Mouse (Mus musculus): Measurements from ENCODE around the gene Plpp7. TPM values are rescaled to one million over a fixed set of nuclear protein-coding genes. Genes with fewer than 3 reads are reported as not detected.

Plpp7 gene
- polyA plus RNA-seq, 1 experiment, result 1.8 TPM

DNA sequence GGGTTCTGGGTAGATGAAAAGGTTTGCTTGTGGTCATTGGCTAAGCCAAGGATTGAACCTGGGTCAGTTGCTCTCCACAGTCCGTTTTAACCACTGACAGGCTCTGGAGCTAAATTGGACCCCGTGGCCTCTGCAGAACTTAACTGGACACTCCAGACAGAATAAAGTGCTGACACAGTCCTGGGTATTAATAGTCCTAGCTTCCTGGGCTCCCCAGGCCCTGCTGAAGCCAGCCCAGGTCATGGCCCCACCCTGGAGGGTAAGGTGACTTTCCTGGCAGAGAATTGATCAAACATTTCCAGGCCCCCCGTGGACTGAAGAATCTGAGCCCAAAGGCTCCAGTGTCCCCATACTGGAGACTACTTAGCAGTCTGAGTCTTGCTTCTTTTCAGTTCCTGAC is 3.4 kb upstream of the Plpp7 start:
- WGBS, result 58% methylated on average over 3 of the region's 3 CpGs
- DNase-seq (ENCODE audit: low read depth, low spot score), result no peak

DNA sequence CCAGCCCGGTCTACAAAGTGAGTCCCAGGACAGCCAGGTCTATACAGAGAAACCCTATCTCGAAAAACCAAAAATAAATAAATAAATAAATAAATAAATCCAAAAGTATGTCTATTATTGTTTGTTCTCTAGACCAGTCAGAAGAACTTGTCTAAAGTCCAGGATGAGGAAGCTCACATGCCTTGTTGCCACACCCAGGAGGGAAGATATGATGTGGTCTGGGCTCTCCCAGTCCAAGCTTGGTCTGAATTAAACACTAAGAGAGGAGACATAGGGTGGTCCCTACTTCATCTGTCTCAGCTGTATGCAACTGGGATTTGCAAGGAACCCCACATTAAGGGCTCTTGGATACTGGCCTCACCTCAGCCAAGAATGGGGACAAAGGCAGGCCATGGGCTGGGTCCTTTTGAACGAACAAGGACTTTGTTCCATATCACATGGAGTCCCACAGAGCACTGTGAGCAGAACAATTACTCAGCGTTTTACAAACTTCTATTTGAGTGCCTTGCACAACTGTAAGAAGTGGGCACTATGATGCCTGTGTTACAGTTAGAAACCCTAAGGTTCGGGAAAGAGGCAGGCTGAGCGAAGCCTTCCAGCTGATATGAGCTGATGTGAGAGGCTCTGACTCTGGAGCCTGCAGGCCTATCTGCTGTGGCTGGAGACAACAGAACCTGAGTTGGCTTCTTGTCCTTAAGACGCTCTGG is 1.2 kb upstream of the Plpp7 start:
- 67% methylated on average over 7 of the region's 7 CpGs for WGBS
- no peak for DNase-seq (ENCODE audit: low read depth, low spot score)

DNA sequence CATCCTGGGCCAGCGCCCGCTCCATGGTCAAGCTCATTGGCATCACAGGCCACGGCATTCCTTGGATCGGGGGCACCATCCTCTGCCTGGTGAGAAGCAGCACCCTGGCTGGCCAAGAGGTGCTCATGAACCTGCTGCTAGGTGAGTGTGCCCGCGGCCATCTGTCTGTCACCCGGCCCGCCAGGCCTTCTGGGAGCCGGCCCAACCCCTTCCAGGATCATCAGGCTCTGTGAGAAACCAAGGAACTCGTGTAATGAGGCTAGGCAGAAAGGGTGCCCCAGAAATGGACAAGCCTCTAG is 743 bp downstream of the Plpp7 start:
- WGBS, result 81% methylated on average over 10 of the region's 10 CpGs
- DNase-seq (ENCODE audit: low read depth, low spot score), result no peak

DNA sequence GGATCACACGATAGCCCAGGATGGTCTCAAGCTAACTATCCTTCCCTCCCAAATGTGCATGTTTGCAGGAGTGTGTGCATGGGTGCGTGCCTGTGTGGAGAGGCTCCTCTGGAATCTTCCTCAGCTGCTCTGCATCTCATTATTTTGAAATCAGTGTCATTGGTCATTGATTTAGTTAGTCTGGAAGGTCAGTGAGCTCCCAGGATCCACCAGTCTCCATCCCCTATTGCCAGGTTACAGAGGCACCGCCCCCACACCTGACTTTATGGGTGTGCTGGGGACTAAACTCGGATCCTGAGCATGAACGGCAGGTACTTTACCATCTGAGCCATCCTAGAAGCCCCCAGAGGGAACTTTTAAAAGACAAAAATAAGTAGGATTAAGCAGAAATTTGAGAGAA is 7.6 kb downstream of the Plpp7 start:
- 44% methylated on average over 5 of the region's 5 CpGs for WGBS
- no peak for DNase-seq (ENCODE audit: low read depth, low spot score)

DNA sequence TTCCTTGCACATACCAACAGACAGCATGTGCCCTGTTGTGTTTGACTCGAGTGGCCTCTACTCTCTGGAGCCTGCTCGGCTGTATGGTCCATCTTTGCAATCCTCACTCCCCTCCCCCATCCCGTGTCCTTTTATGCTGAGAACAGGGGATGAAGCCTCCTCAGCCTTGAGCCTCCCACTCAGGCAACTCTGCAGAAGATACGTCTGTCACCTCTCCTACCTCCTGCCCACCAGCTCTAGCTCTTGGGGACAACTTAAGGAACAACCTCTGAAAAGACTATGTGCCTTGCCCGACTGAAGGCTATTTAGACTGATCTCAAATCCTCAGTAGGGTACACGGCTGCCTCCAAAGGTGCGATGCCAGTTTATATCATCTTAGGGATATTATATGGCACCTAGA is 8.2 kb downstream of the Plpp7 start:
- WGBS, result 75% methylated on average over 7 of the region's 7 CpGs
- DNase-seq (ENCODE audit: low read depth, low spot score), result no peak

DNA sequence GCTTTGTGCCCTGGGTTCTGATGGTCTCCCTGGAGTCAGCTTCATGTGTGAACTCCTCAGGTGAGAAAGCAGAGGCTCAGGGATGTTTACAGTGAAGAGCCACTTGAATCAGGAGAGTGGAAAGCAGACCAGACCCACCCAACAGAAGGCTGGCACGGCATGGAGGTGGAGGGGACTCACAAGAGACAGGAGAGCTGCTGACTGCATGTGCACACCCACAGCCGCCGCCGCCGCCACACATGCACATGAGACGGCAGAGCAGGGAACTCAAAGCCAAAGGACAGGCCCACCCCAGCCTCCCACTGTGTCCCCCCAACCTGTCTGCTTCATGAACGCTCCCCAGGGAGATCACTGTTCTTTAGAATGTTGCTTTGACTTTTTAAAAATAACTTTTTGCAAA is 8.8 kb downstream of the Plpp7 start:
- 79% methylated on average over 7 of the region's 7 CpGs for WGBS
- DNase-seq (ENCODE audit: low read depth, low spot score), result no peak

DNA sequence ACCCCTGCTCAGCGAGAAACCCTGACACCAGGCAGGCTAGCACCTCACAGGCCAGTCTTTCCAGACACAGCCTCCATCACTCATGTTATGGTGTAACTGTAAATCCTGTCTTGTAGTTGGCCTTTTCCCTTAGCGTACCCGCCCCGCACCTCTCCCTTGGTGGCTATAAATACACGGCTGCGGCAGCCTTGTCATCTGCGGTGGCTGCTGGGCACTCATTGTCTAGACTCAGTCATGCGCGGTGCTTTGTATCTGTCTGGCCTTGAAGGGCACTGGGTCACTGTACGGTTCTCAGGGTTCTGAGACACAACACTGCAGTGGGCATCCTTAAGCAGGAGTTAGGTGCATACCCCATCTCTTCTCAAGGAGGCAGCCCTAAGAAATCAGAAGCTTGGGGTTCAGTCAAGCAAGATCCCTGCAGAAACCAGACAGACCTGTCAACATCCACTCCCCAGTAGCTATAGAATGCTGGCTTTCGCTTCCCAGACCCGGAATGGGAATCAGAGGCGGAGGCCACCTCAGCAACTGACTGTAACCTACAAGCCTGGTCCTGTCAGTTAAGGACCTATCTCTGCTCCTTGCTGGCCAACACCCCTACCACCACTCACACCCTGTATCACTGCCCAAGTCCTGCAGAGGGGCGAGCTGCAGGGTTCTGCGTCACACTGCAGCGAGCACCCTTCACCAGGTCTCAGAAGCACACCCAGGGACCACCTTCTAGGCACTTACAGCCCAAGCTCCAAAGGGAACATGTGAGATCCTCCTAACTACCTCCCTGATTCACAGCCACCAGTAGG is 10.0 kb downstream of the Plpp7 start:
- DNase-seq (ENCODE audit: low read depth, low spot score), result no peak
- WGBS, result 75% methylated on average over 16 of the region's 16 CpGs

DNA sequence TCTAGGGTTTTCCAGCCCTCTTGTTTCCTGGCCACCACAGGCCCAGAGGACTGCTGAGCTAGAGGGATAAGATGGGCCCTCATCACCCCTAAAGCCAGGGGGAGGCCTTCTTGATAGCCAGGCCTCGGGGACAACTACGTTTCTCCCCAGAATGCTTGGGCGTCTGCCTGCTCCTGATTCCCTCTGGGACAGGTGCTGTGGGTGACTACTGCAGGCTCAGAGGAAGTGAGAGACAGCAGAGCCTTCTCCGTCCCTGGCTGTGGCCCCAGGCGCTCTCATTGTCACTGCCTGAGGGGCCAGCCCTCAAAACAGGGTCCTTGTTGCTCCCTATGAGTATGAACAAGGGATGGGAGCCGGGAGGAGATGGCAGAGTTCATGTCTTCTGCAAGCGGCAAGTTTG is 10.6 kb downstream of the Plpp7 start:
- DNase-seq (ENCODE audit: low read depth, low spot score), result no peak
- 86% methylated on average over 7 of the region's 7 CpGs for WGBS

DNA sequence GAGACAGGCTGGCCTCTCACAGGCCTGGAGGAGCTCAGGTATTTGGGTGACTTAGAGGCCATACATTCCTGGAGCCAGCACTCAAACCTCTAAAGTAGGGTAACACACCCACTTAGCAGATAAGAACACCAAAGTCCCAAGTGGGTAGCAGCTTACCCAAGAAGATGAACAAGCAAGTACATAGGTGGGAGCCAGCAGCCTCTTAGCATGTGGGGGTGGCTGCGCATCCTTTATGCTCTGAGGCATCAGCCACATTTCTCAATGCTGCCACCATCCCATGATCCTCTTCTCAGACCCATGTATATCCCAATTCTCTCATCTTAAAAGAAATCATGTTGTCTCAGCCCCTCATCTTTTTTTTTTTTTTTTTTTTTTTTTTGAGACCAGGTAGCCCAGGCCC is 15.9 kb downstream of the Plpp7 start:
- 89% methylated on average over 1 of the region's 1 CpGs for WGBS
- no peak for DNase-seq (ENCODE audit: low read depth, low spot score)

DNA sequence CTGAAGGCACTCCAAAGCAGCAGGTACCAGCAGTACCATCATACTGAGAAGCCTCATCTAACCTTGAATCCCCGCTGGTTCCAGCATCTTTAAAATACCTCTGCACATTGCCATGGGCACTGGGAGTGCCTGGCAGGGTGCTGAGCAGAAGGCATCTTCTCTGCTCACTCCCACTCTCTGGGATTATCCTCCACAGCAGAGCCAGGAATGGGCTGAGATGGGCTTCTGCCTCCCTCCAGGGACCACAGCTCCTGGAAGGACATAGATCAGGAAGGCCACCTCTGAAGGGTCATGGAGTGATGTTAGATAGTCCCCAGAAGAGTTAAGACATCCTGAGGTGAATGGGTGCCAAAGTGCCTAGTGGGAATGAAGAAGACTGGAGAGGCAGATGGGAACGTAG is 17.2 kb downstream of the Plpp7 start:
- no peak for DNase-seq (ENCODE audit: low read depth, low spot score)
- 76% methylated on average over 2 of the region's 2 CpGs for WGBS

DNA sequence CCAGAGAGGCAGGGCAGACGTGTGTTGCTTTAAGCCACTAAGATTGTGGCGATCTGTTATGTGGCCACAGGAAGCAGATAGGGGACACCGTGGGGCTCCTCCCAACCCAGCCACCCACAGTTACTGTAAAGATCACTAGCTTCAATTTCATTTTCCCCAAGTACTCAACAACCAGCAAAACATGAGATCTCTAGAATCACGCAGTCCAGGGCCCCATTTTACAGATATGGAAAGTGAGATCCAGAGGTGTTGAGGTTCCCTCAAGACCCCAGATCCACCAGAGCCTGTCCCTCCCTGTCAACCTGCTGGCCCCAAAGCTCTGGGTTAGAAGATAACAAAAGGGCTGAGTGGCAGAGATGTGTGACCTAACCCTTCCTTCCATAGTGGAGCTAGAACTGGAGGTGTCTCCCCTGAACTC is 20.5 kb downstream of the Plpp7 start:
- DNase-seq (ENCODE audit: low read depth, low spot score), result no peak
- WGBS, result 80% methylated on average over 4 of the region's 4 CpGs

DNA sequence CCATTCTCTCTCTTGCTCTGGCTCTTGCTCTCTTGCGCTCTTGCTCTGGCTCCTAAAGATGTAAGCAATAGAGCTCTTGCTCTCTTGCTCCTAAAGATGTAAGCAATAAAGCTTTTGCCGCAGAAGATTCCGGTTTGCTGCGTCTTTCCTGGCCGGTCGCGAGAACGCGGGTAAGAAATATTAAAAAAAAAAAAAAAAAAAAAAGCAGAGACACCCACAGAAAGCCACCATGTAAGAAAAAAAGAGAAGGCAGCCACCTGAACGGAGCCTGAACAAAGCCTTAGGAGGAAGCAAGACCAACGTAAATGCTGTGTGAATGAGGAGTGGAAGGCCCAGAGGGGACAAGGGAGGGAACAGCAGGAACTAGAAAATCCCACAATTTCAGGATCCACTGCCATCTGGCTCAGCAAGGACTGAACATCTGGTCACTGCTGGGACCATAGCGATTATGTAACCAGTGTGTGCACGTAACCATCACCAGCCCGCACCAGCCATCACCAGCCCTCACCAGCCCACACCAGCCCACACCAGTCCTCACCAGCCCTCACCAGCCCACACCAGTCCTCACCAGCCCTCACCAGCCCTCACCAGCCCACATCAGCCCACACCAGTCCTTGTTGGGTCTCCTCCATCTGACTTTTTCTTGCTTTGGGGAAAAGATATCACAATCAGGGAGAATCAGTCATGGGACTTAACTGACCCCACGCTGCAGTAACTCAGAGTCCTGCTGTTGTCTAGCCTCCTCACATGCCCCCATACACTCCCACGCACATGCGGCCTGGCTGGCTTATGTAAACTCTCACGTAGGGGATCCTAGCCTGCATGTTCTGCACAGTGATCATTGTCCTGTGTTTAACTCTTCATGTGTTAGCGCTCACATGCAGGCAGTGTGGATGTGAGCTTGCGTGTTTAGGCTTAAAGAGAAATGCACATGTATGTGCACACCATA is 24.7 kb downstream of the Plpp7 start:
- DNase-seq (ENCODE audit: low read depth, low spot score), result no peak
- 83% methylated on average over 20 of the region's 20 CpGs for WGBS

DNA sequence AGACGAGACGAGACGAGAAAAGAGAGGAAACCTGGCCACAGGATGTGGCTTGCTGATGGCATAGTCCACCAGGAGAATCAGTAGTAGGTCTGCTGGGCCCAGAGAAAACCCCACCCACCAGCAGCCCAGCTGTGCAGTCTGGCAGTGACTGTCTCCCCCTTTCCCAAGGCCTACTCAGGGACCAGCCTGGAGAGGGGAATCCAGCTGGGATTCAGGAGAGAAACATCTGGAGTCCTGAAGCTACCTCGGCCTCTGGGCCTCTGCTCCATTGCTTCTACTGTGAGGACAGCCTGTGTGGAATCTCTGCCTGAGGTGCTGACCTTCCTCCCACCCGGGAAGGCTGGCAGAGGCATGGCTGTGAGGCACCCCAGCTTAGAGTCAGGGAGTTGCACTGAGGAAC is 25.8 kb downstream of the Plpp7 start:
- DNase-seq (ENCODE audit: low read depth, low spot score), result no peak
- 52% methylated on average over 5 of the region's 5 CpGs for WGBS

DNA sequence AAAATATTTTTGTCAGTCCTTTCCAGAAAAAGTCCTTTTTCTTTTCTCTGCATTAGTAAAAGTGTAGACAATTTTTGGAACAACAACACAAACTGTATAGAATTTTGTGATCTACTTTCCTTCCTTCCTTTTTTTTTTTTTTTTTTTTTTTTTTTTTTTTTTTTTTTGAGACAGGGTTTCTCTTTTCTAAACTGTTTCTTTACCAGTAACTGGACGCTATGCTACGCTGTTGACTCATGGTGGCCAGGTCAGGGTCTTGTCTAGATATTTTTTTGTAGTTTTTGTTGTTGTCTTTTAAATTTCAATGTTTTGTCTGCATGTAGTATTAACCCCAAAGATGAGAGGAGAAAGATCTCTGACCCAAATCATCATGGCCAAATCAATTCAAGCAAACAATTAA is 26.5 kb downstream of the Plpp7 start:
- no peak for DNase-seq (ENCODE audit: low read depth, low spot score)
- 72% methylated on average over 2 of the region's 2 CpGs for whole genome bisulfite sequencing

DNA sequence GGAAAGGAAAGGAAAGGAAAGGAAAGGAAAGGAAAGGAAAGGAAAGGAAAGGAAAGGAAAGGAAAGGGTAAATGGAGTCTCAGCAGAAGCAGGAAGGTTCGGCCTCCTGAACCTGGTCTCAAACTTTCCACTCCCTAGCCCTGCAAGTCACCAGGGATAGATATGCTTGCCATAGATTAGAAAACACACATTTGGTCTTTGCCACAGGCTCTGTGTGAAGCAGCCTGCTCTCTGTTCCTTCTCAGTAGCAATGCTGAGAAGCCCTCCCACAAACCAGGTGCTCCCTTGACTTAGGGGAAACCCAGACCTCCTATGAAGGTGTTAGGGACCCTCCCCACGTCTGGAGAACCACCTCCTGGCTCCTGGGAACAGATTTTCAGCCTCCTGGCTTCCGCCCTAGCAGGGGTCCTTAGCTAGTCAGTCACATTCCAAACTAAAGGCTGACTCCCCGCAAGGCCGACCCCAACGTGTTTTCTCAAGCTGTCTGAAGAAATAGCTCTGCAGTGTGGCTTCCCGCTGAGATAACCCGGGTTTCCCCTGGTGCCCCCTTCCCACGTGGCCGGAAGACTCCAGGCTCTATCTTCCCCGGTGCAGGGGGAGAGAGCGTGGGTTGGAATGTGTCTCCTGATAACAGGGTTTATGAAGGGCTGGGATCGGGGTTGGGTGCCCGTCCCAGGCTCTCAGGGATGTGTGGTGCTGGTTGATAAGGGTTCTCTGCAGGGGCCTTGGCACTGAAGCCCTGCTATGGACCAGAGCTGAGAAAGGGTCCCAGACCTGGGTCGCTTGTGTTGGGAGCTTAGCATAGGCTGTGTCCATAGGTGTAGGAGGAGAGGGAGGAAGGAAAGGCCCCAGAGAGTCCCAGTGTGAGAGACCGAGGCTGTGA is 32.6 kb downstream of the Plpp7 start:
- WGBS, result 41% methylated on average over 16 of the region's 16 CpGs
- DNase-seq (ENCODE audit: low read depth, low spot score), result no peak

DNA sequence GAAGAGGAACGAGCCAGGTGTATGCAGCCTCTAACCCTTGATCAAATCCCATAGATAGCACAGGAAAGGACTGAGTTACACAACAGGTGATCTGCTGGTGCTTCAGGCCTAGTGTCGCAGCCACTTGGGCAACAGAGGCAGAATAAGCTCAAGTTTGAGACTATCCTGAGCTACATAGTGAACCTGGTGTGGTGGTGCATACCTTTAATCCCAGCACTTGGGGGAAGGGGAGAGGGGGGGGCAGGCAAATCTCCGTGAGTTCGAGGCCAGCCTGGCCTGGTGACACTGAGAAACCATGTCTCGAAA is 33.2 kb downstream of the Plpp7 start:
- 95% methylated on average over 5 of the region's 5 CpGs for WGBS
- DNase-seq (ENCODE audit: low read depth, low spot score), result no peak

DNA sequence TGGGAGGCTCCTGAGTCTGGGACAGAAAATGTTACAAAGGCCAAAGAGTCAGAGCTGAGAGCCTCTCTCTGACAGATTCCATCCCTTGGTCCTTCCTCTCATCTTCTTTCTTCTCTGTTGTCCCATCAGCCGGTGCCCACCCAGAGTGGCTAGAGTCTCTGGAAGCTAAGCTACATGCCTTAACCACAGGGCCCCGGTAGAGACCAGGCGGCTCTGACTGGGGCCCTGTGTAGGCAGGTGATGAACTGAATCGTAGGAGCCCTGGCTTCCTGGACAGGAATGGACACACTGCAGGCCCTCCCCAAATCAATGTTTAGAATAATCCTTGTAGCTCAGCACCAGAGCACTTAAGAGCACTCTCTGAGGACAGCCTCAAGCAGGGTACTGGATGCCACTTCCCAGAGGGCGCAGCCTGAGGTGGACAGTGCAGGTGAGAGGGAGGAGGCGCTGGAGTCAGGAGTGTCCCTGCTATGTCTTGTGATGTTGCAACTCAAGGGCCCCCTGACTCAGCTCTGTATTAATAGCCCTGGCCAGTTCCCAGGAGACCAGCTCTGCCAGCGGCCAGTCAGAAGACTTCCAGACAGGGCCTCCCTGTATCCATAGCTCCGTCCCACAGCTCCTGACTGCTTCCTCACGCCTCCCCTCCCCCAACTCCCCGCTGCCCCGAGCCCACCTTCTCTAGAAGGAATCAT is 34.2 kb downstream of the Plpp7 start:
- no peak for DNase-seq (ENCODE audit: low read depth, low spot score)
- whole genome bisulfite sequencing, result 70% methylated on average over 11 of the region's 11 CpGs

DNA sequence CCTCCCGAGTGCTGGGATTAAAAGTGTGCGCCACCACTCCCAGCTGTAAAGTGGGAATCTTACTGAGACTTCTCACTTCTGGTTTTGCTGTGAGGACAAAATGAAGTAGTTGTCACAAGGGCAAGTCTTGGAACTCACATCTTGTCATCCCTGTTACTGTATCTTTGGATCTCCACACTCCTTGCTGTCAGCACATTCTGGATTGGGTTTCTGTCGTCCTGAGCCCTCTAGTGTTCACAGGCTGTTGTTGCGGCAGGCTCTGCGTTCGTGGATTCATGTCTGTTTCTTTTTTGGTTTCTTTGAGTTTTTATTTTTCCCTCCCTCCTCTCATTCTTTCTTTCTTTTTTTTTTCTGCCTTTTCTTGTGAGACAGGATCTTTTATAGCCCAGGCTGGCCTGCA is 35.1 kb downstream of the Plpp7 start:
- no peak for DNase-seq (ENCODE audit: low read depth, low spot score)
- WGBS, result 29% methylated on average over 6 of the region's 6 CpGs

DNA sequence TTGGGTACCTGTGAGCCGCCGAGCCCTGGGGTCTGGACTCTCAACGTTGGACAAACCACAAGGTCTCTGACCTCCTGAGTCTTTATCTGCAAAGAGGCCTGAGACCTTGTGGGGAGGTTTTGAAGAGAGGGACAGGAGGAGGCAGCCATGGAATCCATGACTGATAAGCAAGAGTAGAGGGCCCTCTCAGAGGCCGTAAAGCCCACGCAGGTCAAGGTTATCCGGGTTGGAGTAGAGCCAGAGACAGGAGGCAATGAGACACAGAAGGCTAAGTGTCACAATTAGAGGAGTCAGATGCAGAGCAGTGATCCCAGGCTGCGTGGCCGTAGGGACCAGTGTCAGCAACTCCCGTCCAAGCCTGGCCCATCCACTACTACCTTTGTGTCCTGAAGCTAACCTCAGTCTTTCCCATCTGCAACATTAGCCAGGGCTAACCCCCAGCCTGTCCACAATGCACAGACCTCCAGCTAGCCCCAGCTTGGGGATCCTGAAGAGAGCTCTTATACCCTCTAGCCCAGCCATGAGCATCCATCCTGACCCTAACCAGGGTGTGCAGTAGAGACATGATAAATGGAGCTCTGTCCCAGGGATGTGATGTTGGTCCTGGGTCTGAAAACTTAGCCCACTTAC is 36.0 kb downstream of the Plpp7 start:
- no peak for DNase-seq (ENCODE audit: low read depth, low spot score)
- 70% methylated on average over 9 of the region's 9 CpGs for WGBS

All from large intestine, adult 2 months (tissue).